Mouse (Mus musculus) bone marrow macrophage, adult 2 months (primary cell): ENCODE results near the gene Sh3bp1. TPM values are rescaled to one million over a fixed set of nuclear protein-coding genes. Genes with fewer than 3 reads are reported as not detected.

Source experiments
- H3K27ac ChIP-seq: 2 replicates; pipeline ENCODE4 v1.5.1; 2012; ENCODE audit warnings: low read depth, low read length; ENCODE audit not compliant: insufficient read depth
- H3K4me1 ChIP-seq: 2 replicates; pipeline ENCODE4 v1.6.1; 2012; ENCODE audit warnings: low read length; ENCODE audit not compliant: control insufficient read depth, insufficient read depth
- H3K4me3 ChIP-seq: 2 replicates; pipeline ENCODE4 v1.5.1; 2012; ENCODE audit warnings: mild to moderate bottlenecking, low read length, moderate library complexity; ENCODE audit not compliant: insufficient read depth
- CTCF ChIP-seq: IDR thresholded peaks from 2 replicates; pipeline ENCODE4 v1.5.1; 2012; ENCODE audit warnings: low read depth, mild to moderate bottlenecking, low read length, moderate library complexity
- POLR2A ChIP-seq: IDR thresholded peaks from 2 replicates; pipeline ENCODE4 v1.6.1; 2012; ENCODE audit warnings: mild to moderate bottlenecking, low read depth, low read length, borderline replicate concordance
- polyA plus RNA-seq: library from polyadenylated mRNA; stranded (reverse); fragments of >200 nt; gene quantifications from 2 replicates; pipeline ENCODE4 v1.2.4, GENCODE M21; 2012; ENCODE audit not compliant: missing spikeins, insufficient read depth, insufficient read length

Sh3bp1 gene
- polyA plus RNA-seq, 1 experiment, result 180 TPM

- Histone ChIP-seq H3K4me1 (peaks cover 4% of the 10 kb centered on the region), H3K27ac (no peak overlapping the region), H3K4me3 (no peak overlapping the region)
- TF ChIP-seq POLR2A (no peak), CTCF (no peak)
Observed at GRCm38 (mm10) chr15:78959537-78959936, 60.0 kb downstream of the Sh3bp1 start.

GRCm38 (mm10) chr15:78960088-78960487 is 60.5 kb downstream of the Sh3bp1 start:
- H3K4me1 ChIP-seq, result peaks cover 4% of the 10 kb centered on the region
- H3K4me3 ChIP-seq, result no peak overlapping the region
- H3K27ac ChIP-seq, result no peak overlapping the region
- TF ChIP-seq POLR2A (no peak), CTCF (no peak)

Other genes starting within 250 kb of the Sh3bp1 start
- gene Elfn2, start 181.0 kb upstream of the Sh3bp1 start, polyA plus RNA-seq, result not detected in 2 replicates
- gene Mfng, start 126.3 kb upstream of the Sh3bp1 start, polyA plus RNA-seq, result 14.0 and 16.2 TPM in 2 replicates
- gene Card10, start 96.7 kb upstream of the Sh3bp1 start, polyA plus RNA-seq, result 0.23 TPM in 1 of 2 replicates, not detected in the other
- 0.31 and 0.36 TPM in 2 replicates for gene Cdc42ep1, start 57.1 kb upstream of the Sh3bp1 start, polyA plus RNA-seq
- gene Lgals2, start 44.2 kb upstream of the Sh3bp1 start, polyA plus RNA-seq, result not detected in 2 replicates
- gene Gga1, start 22.6 kb upstream of the Sh3bp1 start, polyA plus RNA-seq, result 68.7 and 76.5 TPM in 2 replicates
- gene Gm49510, start 101 bp upstream of the Sh3bp1 start, polyA plus RNA-seq, result not detected in 2 replicates
- gene Pdxp, start 14.2 kb downstream of the Sh3bp1 start, polyA plus RNA-seq, result 1.7 and 2.3 TPM in 2 replicates
- 1,085 and 1,245 TPM in 2 replicates for gene Lgals1, start 27.0 kb downstream of the Sh3bp1 start, polyA plus RNA-seq
- 25.7 and 28.1 TPM in 2 replicates for gene Nol12, start 35.2 kb downstream of the Sh3bp1 start, polyA plus RNA-seq
- gene Triobp, start 48.0 kb downstream of the Sh3bp1 start, polyA plus RNA-seq, result 28.7 and 33.2 TPM in 2 replicates
- gene H1f0, start 128.7 kb downstream of the Sh3bp1 start, polyA plus RNA-seq, result 87.7 and 88.8 TPM in 2 replicates
- not detected in 2 replicates for gene Galr3, start 142.1 kb downstream of the Sh3bp1 start, polyA plus RNA-seq
- gene Ankrd54, start 163.1 kb downstream of the Sh3bp1 start, polyA plus RNA-seq, result 14.0 TPM in 2 replicates
- gene Eif3l, start 175.4 kb downstream of the Sh3bp1 start, polyA plus RNA-seq, result 99.4 and 114 TPM in 2 replicates
- gene Micall1, start 209.1 kb downstream of the Sh3bp1 start, polyA plus RNA-seq, result 16.2 and 16.3 TPM in 2 replicates
- 107 and 110 TPM in 2 replicates for gene Polr2f, start 241.2 kb downstream of the Sh3bp1 start, polyA plus RNA-seq
- 1.6 TPM in 1 of 2 replicates, not detected in the other for gene 1700088E04Rik, start 241.5 kb downstream of the Sh3bp1 start, polyA plus RNA-seq